Mouse (Mus musculus) limb, embryonic 12.5 days (tissue): ENCODE data around the gene Pik3ip1. TPM values are rescaled to one million over a fixed set of nuclear protein-coding genes. Genes with fewer than 3 reads are reported as not detected.

Experiments
- ATAC-seq: fragments of 200-750 bp; cut with Nextera tagmentation; 2 replicates; pipeline ENCODE4 v1.8.0; 2017; ENCODE audit warnings: low read depth, moderate TSS enrichment; ENCODE audit not compliant: insufficient number of reproducible peaks, insufficient read depth, low FRiP score, low TSS enrichment
- H3K27ac ChIP-seq: fragments of 300-500 bp; sonication (generic); 2 replicates; pipeline ENCODE4 v1.5.1; 2016; ENCODE audit warnings: mild to moderate bottlenecking, moderate library complexity
- H3K27me3 ChIP-seq: fragments of 300-500 bp; sonication (generic); 2 replicates; pipeline ENCODE4 v1.6.1; 2016; ENCODE audit warnings: mild to moderate bottlenecking, moderate library complexity
- H3K36me3 ChIP-seq: fragments of 300-500 bp; sonication (generic); 2 replicates; pipeline ENCODE4 v1.6.1; 2016; ENCODE audit warnings: mild to moderate bottlenecking, moderate library complexity
- H3K4me1 ChIP-seq: fragments of 300-500 bp; sonication (generic); replicated peaks from 2 replicates; pipeline ENCODE4 v1.6.1; 2016
- H3K4me2 ChIP-seq: fragments of 300-500 bp; sonication (generic); 2 replicates; pipeline ENCODE4 v1.6.1; 2016; ENCODE audit warnings: mild to moderate bottlenecking, moderate library complexity
- H3K4me3 ChIP-seq: fragments of 300-500 bp; sonication (generic); replicated peaks from 2 replicates; pipeline ENCODE4 v1.5.1; 2016; ENCODE audit warnings: mild to moderate bottlenecking
- H3K9ac ChIP-seq: fragments of 300-500 bp; sonication (generic); replicated peaks from 2 replicates; pipeline ENCODE4 v1.6.1; 2016; ENCODE audit warnings: mild to moderate bottlenecking, moderate library complexity
- H3K9me3 ChIP-seq: fragments of 300-500 bp; sonication (generic); 2 replicates; pipeline ENCODE4 v1.6.1; 2016; ENCODE audit warnings: mild to moderate bottlenecking, moderate library complexity
- WGBS: fragments of 180-500 bp; shearing (Covaris S2); methylation state at CpG from one replicate; pipeline ENCODE4 v1.1.7; 2016; 5-methylcytosine and 5-hydroxymethylcytosine counted together
- polyA plus RNA-seq: library from polyadenylated mRNA; unstranded; fragments of >200 nt; fragmentation: Nextera tagmentation; extraction: Ambion mirVana; gene quantifications from 2 replicates; pipeline ENCODE4 v1.2.1, GENCODE M21; 2016

Pik3ip1 gene
- polyA plus RNA-seq, 1 experiment from 2014 or later, result 18.8 TPM

GRCm38 (mm10) chr11:3366411-3366810, 36.2 kb downstream of the Pik3ip1 start:
- H3K27me3 ChIP-seq, result no peaks in the 10 kb centered on the region
- H3K4me3 ChIP-seq, result no peak overlapping the region
- no peak for ATAC-seq
- H3K4me1 ChIP-seq, result peaks cover 22% of the 10 kb centered on the region
- 0 out of 2 replicates have a peak, but pooled peaks cover 4% of the 10 kb centered on the region for H3K9me3 ChIP-seq
- 84% methylated on average over 7 of the region's 7 CpGs for WGBS
- 0 out of 2 replicates have a peak overlapping the region, but pooled peaks have one; percentile 29 for H3K27ac ChIP-seq
- no peak overlapping the region for H3K4me2 ChIP-seq
- no peaks in the 10 kb centered on the region for H3K36me3 ChIP-seq
- H3K9ac ChIP-seq, result no peak overlapping the region

- H3K27ac ChIP-seq, result 0 out of 2 replicates have a peak overlapping the region, but pooled peaks have one; percentile 41
- WGBS, result 42% methylated on average over 7 of the region's 7 CpGs
- ATAC-seq, result no peak
- H3K4me1 ChIP-seq, result peaks cover 38% of the 10 kb centered on the region
- H3K4me3 ChIP-seq, result no peak overlapping the region
- 0 out of 2 replicates have a peak overlapping the region, but pooled peaks have one; percentile 8 for H3K9ac ChIP-seq
- no peaks in the 10 kb centered on the region for H3K36me3 ChIP-seq
- H3K4me2 ChIP-seq, result no peak overlapping the region
- H3K9me3 ChIP-seq, result no peaks in the 10 kb centered on the region
- H3K27me3 ChIP-seq, result no peaks in the 10 kb centered on the region
Observed at GRCm38 (mm10) chr11:3368983-3369382, 38.8 kb downstream of the Pik3ip1 start.

- Histone ChIP-seq H3K27me3 (no peaks in the 10 kb centered on the region), H3K9ac (0 out of 2 replicates have a peak overlapping the region, but pooled peaks have one; percentile 8), H3K36me3 (no peaks in the 10 kb centered on the region), H3K9me3 (no peaks in the 10 kb centered on the region), H3K4me2 (peak overlapping the region; percentile 90; the same call in 1 of the 2 replicates), H3K4me1 (peaks cover 42% of the 10 kb centered on the region), H3K4me3 (no peak overlapping the region), H3K27ac (0 out of 2 replicates have a peak overlapping the region, but pooled peaks have one; percentile 41)
- no peak for ATAC-seq
- 83% methylated on average over 5 of the region's 5 CpGs for WGBS
Observed at GRCm38 (mm10) chr11:3369449-3369848, 39.2 kb downstream of the Pik3ip1 start.

GRCm38 (mm10) chr11:3370162-3370561, 40.0 kb downstream of the Pik3ip1 start:
- H3K9me3 ChIP-seq, result no peaks in the 10 kb centered on the region
- peak overlapping the region; percentile 90 for H3K4me2 ChIP-seq
- H3K27ac ChIP-seq, result no peak overlapping the region; the same call in 1 of the 2 replicates
- WGBS, result 90% methylated on average over 2 of the region's 2 CpGs
- H3K4me3 ChIP-seq, result peak overlapping the region; percentile 58
- H3K9ac ChIP-seq, result 0 out of 2 replicates have a peak overlapping the region, but pooled peaks have one; percentile 27
- peaks cover 49% of the 10 kb centered on the region for H3K4me1 ChIP-seq
- no peaks in the 10 kb centered on the region for H3K27me3 ChIP-seq
- H3K36me3 ChIP-seq, result no peaks in the 10 kb centered on the region
- ATAC-seq, result no peak

GRCm38 (mm10) chr11:3370928-3371598, 40.9 kb downstream of the Pik3ip1 start:
- 2% methylated on average over 27 of the region's 27 CpGs for WGBS
- peak overlapping the region; percentile 58 for H3K4me3 ChIP-seq
- H3K4me1 ChIP-seq, result peaks cover 52% of the 10 kb centered on the region
- no peaks in the 10 kb centered on the region for H3K27me3 ChIP-seq
- peak overlapping the region; percentile 90 for H3K4me2 ChIP-seq
- H3K9me3 ChIP-seq, result no peaks in the 10 kb centered on the region
- no peaks in the 10 kb centered on the region for H3K36me3 ChIP-seq
- peak; percentile 89 for ATAC-seq
- peak overlapping the region; percentile 72; the same call in 1 of the 2 replicates for H3K27ac ChIP-seq
- H3K9ac ChIP-seq, result peak overlapping the region; percentile 69

GRCm38 (mm10) chr11:3371599-3372295, 41.5 kb downstream of the Pik3ip1 start:
- 0 out of 2 replicates have a peak, but pooled peaks have one; percentile 14 for ATAC-seq
- no peaks in the 10 kb centered on the region for H3K9me3 ChIP-seq
- peaks cover 52% of the 10 kb centered on the region for H3K4me1 ChIP-seq
- peak overlapping the region; percentile 90 for H3K4me2 ChIP-seq
- no peaks in the 10 kb centered on the region for H3K27me3 ChIP-seq
- no peaks in the 10 kb centered on the region for H3K36me3 ChIP-seq
- 18% methylated on average over 7 of the region's 7 CpGs for WGBS
- peak overlapping the region; percentile 72 for H3K27ac ChIP-seq
- peak overlapping the region; percentile 69 for H3K9ac ChIP-seq
- H3K4me3 ChIP-seq, result peak overlapping the region; percentile 58

- Histone ChIP-seq H3K27me3 (no peaks in the 10 kb centered on the region), H3K4me3 (0 out of 2 replicates have a peak overlapping the region, but pooled peaks have one; percentile 1), H3K27ac (peak overlapping the region; percentile 83), H3K4me2 (peak overlapping the region; percentile 42), H3K36me3 (no peaks in the 10 kb centered on the region), H3K9me3 (no peaks in the 10 kb centered on the region), H3K9ac (0 out of 2 replicates have a peak overlapping the region, but pooled peaks have one; percentile 24), H3K4me1 (peaks cover 51% of the 10 kb centered on the region)
- no peak for ATAC-seq
- 15% methylated on average over 7 of the region's 7 CpGs for WGBS
Observed at GRCm38 (mm10) chr11:3373591-3374292, 43.5 kb downstream of the Pik3ip1 start.

- H3K4me1 ChIP-seq, result peaks cover 46% of the 10 kb centered on the region
- H3K9me3 ChIP-seq, result no peaks in the 10 kb centered on the region
- H3K27ac ChIP-seq, result peak overlapping the region; percentile 83
- 0 out of 2 replicates have a peak overlapping the region, but pooled peaks have one; percentile 1 for H3K4me3 ChIP-seq
- WGBS, result 5% methylated on average over 7 of the region's 7 CpGs
- H3K36me3 ChIP-seq, result no peaks in the 10 kb centered on the region
- H3K9ac ChIP-seq, result 0 out of 2 replicates have a peak overlapping the region, but pooled peaks have one; percentile 24
- no peak for ATAC-seq
- H3K27me3 ChIP-seq, result no peaks in the 10 kb centered on the region
- peak overlapping the region; percentile 42 for H3K4me2 ChIP-seq
Observed at GRCm38 (mm10) chr11:3374293-3374645, 44.1 kb downstream of the Pik3ip1 start.

GRCm38 (mm10) chr11:3374741-3375140, 44.5 kb downstream of the Pik3ip1 start:
- no peak for ATAC-seq
- no peaks in the 10 kb centered on the region for H3K27me3 ChIP-seq
- H3K9ac ChIP-seq, result 0 out of 2 replicates have a peak overlapping the region, but pooled peaks have one; percentile 24
- H3K27ac ChIP-seq, result peak overlapping the region; percentile 83
- no peaks in the 10 kb centered on the region for H3K9me3 ChIP-seq
- H3K4me2 ChIP-seq, result peak overlapping the region; percentile 42
- H3K4me3 ChIP-seq, result no peak overlapping the region
- H3K4me1 ChIP-seq, result peaks cover 41% of the 10 kb centered on the region
- 28% methylated on average over 12 of the region's 12 CpGs for WGBS
- H3K36me3 ChIP-seq, result no peaks in the 10 kb centered on the region

- no peak overlapping the region for H3K27ac ChIP-seq
- 0 out of 2 replicates have a peak, but pooled peaks cover 3% of the 10 kb centered on the region for H3K9me3 ChIP-seq
- no peak for ATAC-seq
- no peak overlapping the region for H3K4me3 ChIP-seq
- H3K9ac ChIP-seq, result no peak overlapping the region
- H3K4me1 ChIP-seq, result peaks cover 10% of the 10 kb centered on the region
- H3K36me3 ChIP-seq, result peaks cover 19% of the 10 kb centered on the region
- no peaks in the 10 kb centered on the region for H3K27me3 ChIP-seq
- no peak overlapping the region for H3K4me2 ChIP-seq
- WGBS, result 88% methylated on average over 4 of the region's 4 CpGs
Observed at GRCm38 (mm10) chr11:3379427-3379826, 49.2 kb downstream of the Pik3ip1 start.
